Mouse (Mus musculus) kidney, adult 18-20 months (tissue): Measurements from ENCODE around the gene Tbx2.

Experiments used
- DNase-seq: peaks from one replicate; pipeline ENCODE4 v3.0.0; 2021

The Tbx2 gene

GRCm38 (mm10) chr11:85889056-85889729 lies 56.8 kb downstream of the Tbx2 start:
- no peak for DNase-seq

GRCm38 (mm10) chr11:85889730-85890562 lies 57.6 kb downstream of the Tbx2 start:
- peak; percentile 21 for DNase-seq

- no peak for DNase-seq
Observed at GRCm38 (mm10) chr11:85890563-85890845, 58.2 kb downstream of the Tbx2 start.

- no peak for DNase-seq
Observed at GRCm38 (mm10) chr11:85891010-85891691, 58.8 kb downstream of the Tbx2 start.
